Mouse (Mus musculus) MEL (cell line): ENCODE measurements around the gene Abhd12b. TPM values are rescaled to one million over a fixed set of nuclear protein-coding genes. Genes with fewer than 3 reads are reported as not detected.
"Not testable (repeated sequence)": the region's sequence is repeated elsewhere in the genome, so short reads cannot be mapped to it uniquely, and the experiment has no call there.

Experiments
- DNase-seq: peaks from one replicate; pipeline ENCODE4 v3.0.0; 2011; ENCODE audit warnings: low read depth, low spot score
- H3K27ac ChIP-seq: 2 replicates; pipeline ENCODE4 v1.5.1; 2012; ENCODE audit warnings: low read depth, mild to moderate bottlenecking, control low read depth, low read length, moderate library complexity; ENCODE audit not compliant: control insufficient read depth
- H3K27me3 ChIP-seq, 2 experiments: fragments of 150-350 bp in 1 of 2; sonication (generic) in 1 of 2; 2 replicates each; pipeline ENCODE4 v1.6.1; 2012; ENCODE audit warnings: low read length in 2 of 2, mild to moderate bottlenecking in 2 of 2, improper control_type of control experiment in 1 of 2, moderate library complexity in 1 of 2; ENCODE audit not compliant: insufficient read depth in 2 of 2, control insufficient read depth in 1 of 2
- H3K36me3 ChIP-seq, 2 experiments: 2 replicates each; pipeline ENCODE4 v1.6.1; 2012 to 2014; ENCODE audit warnings: low read length in 2 of 2, improper control_type of control experiment in 1 of 2, inconsistent platforms in 1 of 2, mild to moderate bottlenecking in 1 of 2; ENCODE audit not compliant: insufficient read depth in 2 of 2, control insufficient read depth in 1 of 2
- H3K4me1 ChIP-seq, 2 experiments: fragments of 150-350 bp in 1 of 2; sonication (generic) in 1 of 2; 2 replicates each; pipeline ENCODE4 v1.6.1; 2012; ENCODE audit warnings: low read length in 2 of 2, improper control_type of control experiment in 1 of 2, mild to moderate bottlenecking in 1 of 2; ENCODE audit not compliant: insufficient read depth in 2 of 2, control insufficient read depth in 1 of 2
- H3K4me3 ChIP-seq, 2 experiments: fragments of 150-350 bp in 1 of 2; sonication (generic) in 1 of 2; 2 replicates each; pipeline ENCODE4 v1.5.1; 2012; ENCODE audit warnings: low read depth in 2 of 2, low read length in 2 of 2, mild to moderate bottlenecking in 2 of 2, moderate library complexity in 2 of 2, control low read depth in 1 of 2, improper control_type of control experiment in 1 of 2; ENCODE audit not compliant: control insufficient read depth in 1 of 2, insufficient read depth in 1 of 2
- H3K79me2 ChIP-seq: 2 replicates; pipeline ENCODE4 v1.6.1; 2012; ENCODE audit warnings: mild to moderate bottlenecking, low read length, moderate library complexity; ENCODE audit not compliant: control insufficient read depth, poor library complexity, insufficient read depth
- H3K9ac ChIP-seq: 2 replicates; pipeline ENCODE4 v1.6.1; 2012; ENCODE audit warnings: low read depth, mild to moderate bottlenecking, control low read depth, low read length, moderate library complexity; ENCODE audit not compliant: control insufficient read depth, poor library complexity, severe bottlenecking
- H3K9me3 ChIP-seq: fragments of 150-350 bp; sonication (generic); replicated peaks from 2 replicates; pipeline ENCODE4 v1.6.1; 2012; ENCODE audit warnings: mild to moderate bottlenecking, low read length, improper control_type of control experiment, moderate library complexity; ENCODE audit not compliant: insufficient read depth
- BHLHE40 ChIP-seq: IDR thresholded peaks from 2 replicates; pipeline ENCODE4 v1.6.1; 2012; ENCODE audit warnings: low read depth, mild to moderate bottlenecking, inconsistent platforms, low read length, improper control_type of control experiment, borderline replicate concordance
- CHD1 ChIP-seq: IDR thresholded peaks from 2 replicates; pipeline ENCODE4 v1.6.1; 2012; ENCODE audit warnings: low read depth, mild to moderate bottlenecking, inconsistent platforms, low read length, improper control_type of control experiment
- CHD2 ChIP-seq: IDR thresholded peaks from 2 replicates; pipeline ENCODE4 v1.6.1; 2011; ENCODE audit warnings: low read length, improper control_type of control experiment
- CTCF ChIP-seq, 3 experiments: IDR thresholded peaks in 2 of 3; conservative IDR thresholded peaks in 1 of 3; 2 replicates each; pipeline ENCODE4 v1.5.1; 2011 to 2012; ENCODE audit warnings: low read length in 3 of 3, low read depth in 2 of 3, mild to moderate bottlenecking in 2 of 3, improper control_type of control experiment in 1 of 3, inconsistent platforms in 1 of 3, mixed read lengths in 1 of 3, moderate library complexity in 1 of 3; ENCODE audit not compliant: control insufficient read depth in 1 of 3, insufficient read depth in 1 of 3, poor library complexity in 1 of 3, severe bottlenecking in 1 of 3
- E2F4 ChIP-seq: IDR thresholded peaks from 2 replicates; pipeline ENCODE4 v1.6.1; 2011; ENCODE audit warnings: low read depth, low read length, improper control_type of control experiment, borderline replicate concordance
- ELF1 ChIP-seq: IDR thresholded peaks from 2 replicates; pipeline ENCODE4 v1.6.1; 2014; ENCODE audit warnings: low read depth, mild to moderate bottlenecking, inconsistent platforms, low read length, improper control_type of control experiment, moderate library complexity
- GABPA ChIP-seq: IDR thresholded peaks from 2 replicates; pipeline ENCODE4 v1.6.1; 2012; ENCODE audit warnings: low read depth, mild to moderate bottlenecking, inconsistent platforms, low read length, improper control_type of control experiment, moderate library complexity
- JUND ChIP-seq: IDR thresholded peaks from 2 replicates; pipeline ENCODE4 v1.6.1; 2011; ENCODE audit warnings: low read depth, mild to moderate bottlenecking, improper control_type of control experiment, low read length
- KAT2A ChIP-seq: conservative IDR thresholded peaks from 2 replicates; pipeline ENCODE4 v1.6.1; 2012; ENCODE audit warnings: low read depth, low read length, improper control_type of control experiment, inconsistent platforms
- MAFK ChIP-seq: IDR thresholded peaks from 2 replicates; pipeline ENCODE4 v1.6.1; 2011; ENCODE audit warnings: low read depth, mild to moderate bottlenecking, low read length, improper control_type of control experiment, borderline replicate concordance
- MAX ChIP-seq: IDR thresholded peaks from 2 replicates; pipeline ENCODE4 v1.6.1; 2011; ENCODE audit warnings: low read length, improper control_type of control experiment
- MAZ ChIP-seq: IDR thresholded peaks from 2 replicates; pipeline ENCODE4 v1.6.1; 2012; ENCODE audit warnings: low read depth, mild to moderate bottlenecking, inconsistent platforms, low read length, improper control_type of control experiment
- MYB ChIP-seq: IDR thresholded peaks from 2 replicates; pipeline ENCODE4 v1.6.1; 2011; ENCODE audit warnings: mild to moderate bottlenecking, low read depth, low read length, improper control_type of control experiment
- MYC ChIP-seq: IDR thresholded peaks from 2 replicates; pipeline ENCODE4 v1.6.1; 2011; ENCODE audit warnings: low read depth, mild to moderate bottlenecking, low read length, improper control_type of control experiment, moderate library complexity
- NRF1 ChIP-seq: IDR thresholded peaks from 2 replicates; pipeline ENCODE4 v1.6.1; 2014; ENCODE audit warnings: low read depth, mild to moderate bottlenecking, inconsistent platforms, low read length, improper control_type of control experiment, moderate library complexity; ENCODE audit not compliant: poor library complexity, insufficient read depth, severe bottlenecking
- POLR2AphosphoS2 ChIP-seq: IDR thresholded peaks from 2 replicates; pipeline ENCODE4 v1.6.1; 2011; ENCODE audit warnings: low read length, improper control_type of control experiment
- POLR2AphosphoS5 ChIP-seq: IDR thresholded peaks from 2 replicates; pipeline ENCODE4 v1.6.1; 2012; ENCODE audit warnings: low read depth, borderline replicate concordance, mild to moderate bottlenecking, inconsistent platforms, low read length, moderate library complexity, mixed read lengths
- SIN3A ChIP-seq: IDR thresholded peaks from 2 replicates; pipeline ENCODE4 v1.6.1; 2012; ENCODE audit warnings: low read length, improper control_type of control experiment, inconsistent platforms
- SMC3 ChIP-seq: IDR thresholded peaks from 2 replicates; pipeline ENCODE4 v1.6.1; 2011; ENCODE audit warnings: low read depth, low read length, improper control_type of control experiment
- TAL1 ChIP-seq: IDR thresholded peaks from 2 replicates; pipeline ENCODE4 v1.6.1; 2012; ENCODE audit warnings: mild to moderate bottlenecking, inconsistent platforms, low read length, moderate library complexity, mixed read lengths
- TCF12 ChIP-seq: IDR thresholded peaks from 2 replicates; pipeline ENCODE4 v1.6.1; 2014; ENCODE audit warnings: low read depth, mild to moderate bottlenecking, inconsistent platforms, low read length, improper control_type of control experiment, moderate library complexity
- USF1 ChIP-seq: IDR thresholded peaks from 2 replicates; pipeline ENCODE4 v1.6.1; 2014; ENCODE audit warnings: low read depth, mild to moderate bottlenecking, inconsistent platforms, low read length, improper control_type of control experiment, moderate library complexity
- USF2 ChIP-seq, 2 experiments: IDR thresholded peaks; 2 replicates each; pipeline ENCODE4 v1.6.1; 2011 to 2012; ENCODE audit warnings: improper control_type of control experiment in 2 of 2, low read length in 2 of 2, borderline replicate concordance in 1 of 2, inconsistent platforms in 1 of 2, low read depth in 1 of 2, mild to moderate bottlenecking in 1 of 2; ENCODE audit not compliant: insufficient read depth in 1 of 2
- ZC3H11A ChIP-seq: IDR thresholded peaks from 2 replicates; pipeline ENCODE4 v1.6.1; 2012; ENCODE audit warnings: low read depth, mild to moderate bottlenecking, inconsistent platforms, low read length, improper control_type of control experiment
- ZKSCAN1 ChIP-seq: IDR thresholded peaks from 2 replicates; pipeline ENCODE4 v1.6.1; 2012; ENCODE audit warnings: low read depth, mild to moderate bottlenecking, inconsistent platforms, low read length, improper control_type of control experiment, moderate library complexity
- ZMIZ1 ChIP-seq: IDR thresholded peaks from 2 replicates; pipeline ENCODE4 v1.6.1; 2012; ENCODE audit warnings: low read depth, mild to moderate bottlenecking, inconsistent platforms, low read length, improper control_type of control experiment, moderate library complexity
- ZNF384 ChIP-seq: IDR thresholded peaks from 2 replicates; pipeline ENCODE4 v1.6.1; 2012; ENCODE audit warnings: low read depth, mild to moderate bottlenecking, inconsistent platforms, low read length, improper control_type of control experiment
- polyA plus RNA-seq, 2 experiments: library from polyadenylated mRNA; stranded (reverse) in 1 of 2; unstranded in 1 of 2; fragments of >175 nt in 1 of 2; fragments of >200 nt in 1 of 2; gene quantifications; 2 replicates each; pipeline versions ENCODE4 v1.2.1 to v1.2.4; 2012; ENCODE audit warnings: low replicate concordance in 2 of 2, low read depth in 1 of 2; ENCODE audit not compliant: insufficient read length in 2 of 2, insufficient read depth in 1 of 2, missing spikeins in 1 of 2
- total RNA-seq: library from RNA; depleted of rRNA; stranded (reverse); fragments of 300-350 nt; gene quantifications from 2 replicates; pipeline ENCODE4 v1.2.3, GENCODE M21; 2012

Gene Abhd12b
- total and polyA plus RNA-seq, 3 experiments = not detected

DNA sequence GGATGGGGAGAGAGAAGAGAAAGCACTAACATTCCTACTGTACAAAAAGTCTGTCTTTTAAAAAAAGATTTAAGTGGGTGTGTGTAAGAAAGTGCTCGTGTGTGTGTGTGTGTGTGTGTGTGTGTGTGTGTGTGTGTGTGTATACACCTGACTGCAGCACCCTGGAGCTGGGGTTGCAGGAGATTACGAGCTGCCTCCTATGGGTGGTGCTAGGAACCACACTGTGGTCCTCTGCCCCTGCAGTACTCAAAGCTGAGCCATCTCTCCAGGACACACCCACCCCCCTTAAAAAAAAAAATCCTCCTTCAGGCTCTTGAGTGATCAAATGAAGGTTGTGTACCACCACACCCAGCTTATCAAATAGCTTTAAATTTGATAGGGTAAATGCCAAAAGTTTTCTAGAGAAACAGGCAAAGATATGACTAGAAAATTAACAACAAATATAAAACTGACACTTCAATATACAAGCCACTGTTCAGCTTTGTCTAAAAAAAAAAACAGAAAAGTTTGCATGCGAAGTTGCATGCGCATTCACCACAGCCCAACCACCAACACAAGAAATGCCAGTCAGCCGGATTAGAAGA, 12.9 kb upstream of the Abhd12b start (continued):
- peak; percentile 14 to 25 (median 21); a peak in 2 of 6 replicates for TF ChIP-seq CTCF (IDR thresholded peaks at IDR 0.05 in 2 of 3, conservative IDR thresholded peaks at IDR 0.05 in 1 of 3; ENCODE audit: control insufficient read depth in 1 of 3, insufficient read depth in 1 of 3, low read depth in 2 of 3, low read length in 3 of 3, poor library complexity in 1 of 3, severe bottlenecking in 1 of 3)
- peak; percentile 54; the same call in 1 of the 2 replicates for TF ChIP-seq TCF12

DNA sequence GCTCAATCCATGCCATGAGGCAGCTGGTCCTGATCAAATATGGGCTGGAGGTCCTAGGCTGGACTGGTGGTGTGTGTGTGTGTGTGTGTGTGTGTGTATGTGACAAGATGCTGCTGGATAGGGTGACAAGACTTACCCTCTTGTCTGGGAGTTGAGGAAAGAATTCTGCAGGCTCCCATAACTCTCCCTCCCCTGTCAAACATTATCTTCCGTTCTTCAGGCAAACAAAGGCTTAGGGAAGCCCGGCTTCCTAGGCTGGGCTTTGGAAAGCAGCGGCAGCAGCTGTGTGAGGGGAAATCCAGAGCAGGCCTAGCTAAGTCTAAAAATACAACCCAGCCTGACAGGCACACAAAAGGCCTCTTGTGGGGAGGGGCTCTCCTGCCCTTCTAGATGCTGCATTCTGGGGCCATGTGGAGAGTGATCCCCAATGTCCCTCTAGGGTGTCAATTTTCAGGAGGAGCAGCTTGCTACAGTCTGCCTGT, 9.8 kb upstream of the Abhd12b start:
- H3K27ac ChIP-seq, H3K4me3 ChIP-seq, H3K9ac ChIP-seq, H3K79me2 ChIP-seq, H3K9me3 ChIP-seq, DNase-seq, H3K27me3 ChIP-seq: not testable (repeated sequence)
- Histone ChIP-seq H3K36me3 (peaks cover 0 to 12% of the 10 kb centered on the region in 2 experiments; a peak in 2 of 4 replicates), H3K4me1 (peaks cover 13 to 22% of the 10 kb centered on the region in 2 experiments)

DNA sequence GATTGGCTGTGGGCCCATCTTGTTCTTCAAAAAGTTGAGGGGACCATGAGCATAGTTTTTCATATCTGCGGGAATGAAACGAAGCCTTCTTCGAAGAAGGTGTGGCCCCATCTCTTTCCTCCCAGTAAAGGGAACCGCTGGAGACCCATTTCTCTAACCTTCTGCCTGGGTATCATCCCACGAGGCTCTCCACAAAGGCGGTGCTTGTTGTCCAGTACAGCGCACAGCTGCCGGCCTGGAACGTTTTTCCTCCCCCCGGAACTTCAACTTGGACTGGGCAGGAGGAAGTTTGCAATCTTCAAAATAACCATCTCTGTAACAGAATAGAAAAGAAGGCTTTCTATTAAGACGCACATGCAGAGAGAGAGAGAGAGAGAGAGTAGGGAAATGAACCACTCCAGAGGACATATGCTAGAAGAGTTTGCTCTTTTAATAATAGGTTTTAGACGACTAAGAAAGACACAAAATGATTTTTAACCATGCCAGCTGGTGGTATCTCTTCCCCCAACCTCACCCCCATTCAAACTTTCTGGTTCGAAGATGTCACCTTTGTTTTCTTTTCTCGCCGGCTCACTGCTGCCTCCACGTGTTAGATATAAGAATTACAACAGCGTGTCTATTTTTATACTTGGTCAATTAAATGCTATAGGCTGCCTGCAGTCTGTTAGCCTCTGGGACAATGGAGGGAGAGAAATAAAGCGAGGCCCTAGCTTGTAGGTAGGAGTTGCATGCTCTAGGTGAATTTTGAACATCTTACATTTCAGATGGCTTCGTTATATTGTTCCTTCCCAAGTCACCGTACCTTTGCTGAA, 9.1 kb upstream of the Abhd12b start:
- Histone ChIP-seq H3K4me3 (peak overlapping the region in 1 of 2 experiments; percentile 14; a peak in 1 of 4 replicates), H3K36me3 (peaks cover 0 to 12% of the 10 kb centered on the region in 2 experiments; a peak in 2 of 4 replicates), H3K9me3 (no peaks in the 10 kb centered on the region), H3K79me2 (no peaks in the 10 kb centered on the region), H3K4me1 (peaks cover 10 to 22% of the 10 kb centered on the region in 2 experiments), H3K27me3 (no peaks in the 10 kb centered on the region), H3K27ac (no peak overlapping the region), H3K9ac (peak overlapping the region; percentile 27; the same call in 1 of the 2 replicates)
- peak; percentile 82 for DNase-seq
- TF ChIP-seq MAX (peak; percentile 52; the same call in 1 of the 2 replicates), CHD1 (no peak), USF2 (IDR thresholded peaks at IDR 0.05; ENCODE audit: borderline replicate concordance in 1 of 2, insufficient read depth in 1 of 2, low read depth in 1 of 2, low read length in 2 of 2) (no peak), E2F4 (no peak), MYB (no peak), ZNF384 (no peak), MYC (0 out of 2 replicates have a peak, but pooled peaks have one; percentile 46), ZKSCAN1 (no peak), POLR2AphosphoS2 (no peak), JUND (peak; percentile 82), NRF1 (no peak), MAZ (no peak), BHLHE40 (no peak), TAL1 (no peak), USF1 (no peak), SMC3 (peak; percentile 94), POLR2AphosphoS5 (no peak), CHD2 (no peak), GABPA (no peak), ELF1 (no peak), SIN3A (peak; percentile 53), ZC3H11A (peak; percentile 92), ZMIZ1 (no peak), MAFK (no peak), TCF12 (no peak), KAT2A (no peak)
